Mouse (Mus musculus) liver, adult 2 months (tissue): ENCODE data around the gene Gm973.

Experiments used
- CTCF ChIP-seq: fragments of 200-500 bp; IDR thresholded peaks from 2 replicates; pipeline ENCODE4 v1.5.1; 2011; ENCODE audit warnings: low read depth, low read length, control low read depth
- POLR2A ChIP-seq: fragments of 200-500 bp; IDR thresholded peaks from 2 replicates; pipeline ENCODE4 v1.6.1; 2011; ENCODE audit warnings: low read length, control low read depth; ENCODE audit not compliant: insufficient read depth; ENCODE audit errors: extremely low read depth

DNA sequence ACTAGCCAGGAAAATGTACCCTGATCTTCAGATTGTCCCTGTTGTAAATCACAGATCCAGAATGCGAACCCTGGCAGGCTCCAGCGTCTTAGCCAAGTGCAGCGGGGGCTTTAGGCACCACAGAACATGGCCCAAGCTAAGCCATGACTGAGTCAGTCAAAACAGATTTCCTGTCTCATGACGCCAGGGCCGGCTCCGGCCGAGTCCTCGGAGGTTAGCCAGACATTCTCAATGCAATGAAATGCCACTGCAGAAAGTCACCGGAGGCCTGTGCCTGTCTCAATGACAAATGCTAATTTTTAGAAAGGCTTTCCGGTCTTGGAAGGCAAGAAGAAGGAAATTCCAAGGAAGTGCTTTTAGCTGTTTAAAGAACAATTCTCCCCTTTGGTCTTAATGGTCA is 93.8 kb downstream of the Gm973 start:
- TF ChIP-seq CTCF (no peak), POLR2A (no peak)
